Mouse (Mus musculus) liver, embryonic 14.5 days (tissue): Measurements from ENCODE around the gene Inpp4b. TPM values are rescaled to one million over a fixed set of nuclear protein-coding genes. Genes with fewer than 3 reads are reported as not detected.

Source experiments
- ATAC-seq: fragments of 200-750 bp; cut with Nextera tagmentation; 2 replicates; pipeline ENCODE4 v1.8.0; 2017; ENCODE audit warnings: moderate number of reproducible peaks, mild to moderate bottlenecking, moderate library complexity; ENCODE audit not compliant: insufficient read depth
- DNase-seq, 3 experiments: peaks; one replicate each; pipeline ENCODE4 v3.0.0-alpha.2; 2012 to 2013; ENCODE audit warnings: low read depth in 3 of 3, low spot score in 3 of 3
- H3K27ac ChIP-seq: fragments of 300-500 bp; sonication (generic); 2 replicates; pipeline ENCODE4 v1.5.1; 2014; ENCODE audit warnings: moderate library complexity, mild to moderate bottlenecking, control low read depth, inconsistent platforms
- H3K27me3 ChIP-seq: fragments of 300-500 bp; sonication (generic); 2 replicates; pipeline ENCODE4 v1.6.1; 2014; ENCODE audit warnings: mild to moderate bottlenecking, low read length, moderate library complexity; ENCODE audit not compliant: control insufficient read depth, insufficient read depth
- H3K36me3 ChIP-seq: fragments of 300-500 bp; sonication (generic); replicated peaks from 2 replicates; pipeline ENCODE4 v1.6.1; 2014; ENCODE audit warnings: low read depth; ENCODE audit not compliant: control insufficient read depth, insufficient read depth
- H3K4me1 ChIP-seq, 2 experiments: fragments of 200-500 bp in 1 of 2; fragments of 300-500 bp in 1 of 2; sonication (generic) in 1 of 2; replicated peaks; 2 replicates each; pipeline ENCODE4 v1.6.1; 2012 to 2014; ENCODE audit warnings: antibody characterized with exemption in 1 of 2, inconsistent platforms in 1 of 2, low read length in 1 of 2; ENCODE audit not compliant: control insufficient read depth in 2 of 2, insufficient read depth in 2 of 2
- H3K4me2 ChIP-seq: fragments of 300-500 bp; sonication (generic); 2 replicates; pipeline ENCODE4 v1.6.1; 2014; ENCODE audit warnings: low read depth, mild to moderate bottlenecking, control low read depth, moderate library complexity
- H3K4me3 ChIP-seq, 2 experiments: fragments of 200-500 bp in 1 of 2; fragments of 300-500 bp in 1 of 2; sonication (generic) in 1 of 2; 2 replicates each; pipeline ENCODE4 v1.5.1; 2012 to 2014; ENCODE audit warnings: low read depth in 2 of 2, low read length in 2 of 2, mild to moderate bottlenecking in 2 of 2, control low read depth in 1 of 2, inconsistent platforms in 1 of 2, moderate library complexity in 1 of 2; ENCODE audit not compliant: insufficient read depth in 1 of 2
- H3K9ac ChIP-seq: fragments of 300-500 bp; sonication (generic); replicated peaks from 2 replicates; pipeline ENCODE4 v1.6.1; 2014; ENCODE audit warnings: mild to moderate bottlenecking, control low read depth, moderate library complexity
- H3K9me3 ChIP-seq: fragments of 300-500 bp; sonication (generic); 2 replicates; pipeline ENCODE4 v1.6.1; 2016; ENCODE audit warnings: low read length, mixed read lengths; ENCODE audit not compliant: control insufficient read depth
- CTCF ChIP-seq: IDR thresholded peaks from 2 replicates; pipeline ENCODE4 v1.5.1; 2016; ENCODE audit warnings: antibody characterized with exemption, low read depth, control low read depth
- EP300 ChIP-seq: IDR thresholded peaks from 2 replicates; pipeline ENCODE4 v1.6.1; 2016; ENCODE audit warnings: antibody characterized with exemption, low read depth
- WGBS: fragments of 180-500 bp; shearing (Covaris S2); extraction: QIAGEN DNeasy Blood & Tissue Kit; methylation state at CpG from one replicate; pipeline ENCODE4 v1.1.7; 2014; ENCODE audit not compliant: insufficient replicate concordance; 5-methylcytosine and 5-hydroxymethylcytosine counted together
- polyA plus RNA-seq, 2 experiments: library from polyadenylated mRNA; depleted of rRNA in 1 of 2; stranded (reverse) in 1 of 2; unstranded in 1 of 2; fragments of >200 nt; fragmentation: Nextera tagmentation in 1 of 2; extraction: Ambion mirVana in 1 of 2; gene quantifications; 2 replicates each; pipeline versions ENCODE4 v1.2.1 to v1.2.3; 2012 to 2014

Gene Inpp4b
- polyA plus RNA-seq, 2 experiments: 0.25 to 1.8 TPM

- Histone ChIP-seq H3K4me3 (no peak overlapping the region), H3K4me2 (no peak overlapping the region), H3K9ac (no peak overlapping the region), H3K27me3 (no peaks in the 10 kb centered on the region), H3K27ac (no peak overlapping the region), H3K36me3 (no peaks in the 10 kb centered on the region), H3K9me3 (no peaks in the 10 kb centered on the region), H3K4me1 (no peaks in the 10 kb centered on the region)
- no peak for TF ChIP-seq EP300
- no peak for TF ChIP-seq CTCF
- no peak for ATAC-seq
- DNase-seq: no peak
- WGBS: 51% methylated on average over 1 of the region's 1 CpGs
Measured at GRCm38 (mm10) chr8:81635015-81635414, 292.7 kb downstream of the Inpp4b start.

- H3K9ac ChIP-seq: no peak overlapping the region
- H3K4me2 ChIP-seq: no peak overlapping the region
- no peak for ATAC-seq
- no peak overlapping the region for H3K27ac ChIP-seq
- no peaks in the 10 kb centered on the region for H3K36me3 ChIP-seq
- WGBS: 67% methylated on average over 2 of the region's 2 CpGs
- no peaks in the 10 kb centered on the region for H3K4me1 ChIP-seq
- no peaks in the 10 kb centered on the region for H3K9me3 ChIP-seq
- H3K4me3 ChIP-seq: no peak overlapping the region
- TF ChIP-seq CTCF: no peak
- no peak for TF ChIP-seq EP300
- no peak for DNase-seq
- no peaks in the 10 kb centered on the region for H3K27me3 ChIP-seq
Measured at GRCm38 (mm10) chr8:81635912-81636583, 293.7 kb downstream of the Inpp4b start.

GRCm38 (mm10) chr8:81638478-81638877 lies 296.1 kb downstream of the Inpp4b start:
- DNase-seq (no peak), ATAC-seq (no peak)
- Histone ChIP-seq H3K27me3 (no peaks in the 10 kb centered on the region), H3K36me3 (no peaks in the 10 kb centered on the region), H3K9ac (no peak overlapping the region), H3K4me2 (no peak overlapping the region), H3K27ac (no peak overlapping the region), H3K9me3 (no peaks in the 10 kb centered on the region), H3K4me3 (no peak overlapping the region), H3K4me1 (no peaks in the 10 kb centered on the region)
- 50% methylated on average over 3 of the region's 3 CpGs for WGBS
- TF ChIP-seq CTCF: no peak
- no peak for TF ChIP-seq EP300

GRCm38 (mm10) chr8:81639820-81640219 lies 297.5 kb downstream of the Inpp4b start:
- WGBS: 56% methylated on average over 4 of the region's 4 CpGs
- Histone ChIP-seq H3K27me3 (no peaks in the 10 kb centered on the region), H3K9ac (no peak overlapping the region), H3K4me1 (no peaks in the 10 kb centered on the region), H3K36me3 (no peaks in the 10 kb centered on the region), H3K4me3 (no peak overlapping the region), H3K27ac (no peak overlapping the region), H3K4me2 (no peak overlapping the region), H3K9me3 (no peaks in the 10 kb centered on the region)
- DNase-seq (no peak), ATAC-seq (no peak)
- TF ChIP-seq CTCF: no peak

DNA sequence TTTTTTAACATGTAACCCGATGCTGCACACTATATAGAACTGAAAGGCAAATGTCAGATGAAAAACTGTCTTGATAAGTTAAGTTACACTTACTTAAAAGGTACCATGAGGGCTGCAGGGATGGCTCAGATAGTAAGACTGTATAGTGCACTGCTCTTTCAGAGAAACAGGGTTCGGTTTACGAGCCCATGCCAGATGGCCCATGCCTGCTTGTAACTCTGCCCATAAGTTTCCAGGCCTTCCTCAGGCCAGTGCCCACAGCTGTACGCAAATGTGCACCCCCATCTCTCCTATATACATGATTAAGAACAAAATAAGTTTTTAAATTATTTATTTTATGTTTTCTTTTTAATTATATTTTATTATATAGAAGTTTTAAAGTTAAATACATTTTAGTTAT lies 300.7 kb downstream of the Inpp4b start:
- H3K4me2 ChIP-seq: no peak overlapping the region
- H3K9ac ChIP-seq: no peak overlapping the region
- no peaks in the 10 kb centered on the region for H3K9me3 ChIP-seq
- no peak for ATAC-seq
- H3K27ac ChIP-seq: no peak overlapping the region
- WGBS: 58% methylated on average over 4 of the region's 4 CpGs
- H3K4me1 ChIP-seq: no peaks in the 10 kb centered on the region
- DNase-seq: no peak
- no peaks in the 10 kb centered on the region for H3K36me3 ChIP-seq
- H3K27me3 ChIP-seq: no peaks in the 10 kb centered on the region
- H3K4me3 ChIP-seq: no peak overlapping the region
- no peak for TF ChIP-seq EP300
- no peak for TF ChIP-seq CTCF
